13 mouse cellular contexts compared by ENCODE assay signal in genomic region chr2:170767243-170767642, GRCm38 (mm10). TPM values are rescaled to one million over a fixed set of nuclear protein-coding genes. Genes with fewer than 3 reads are reported as not detected.
DNase-seq lines count a peak whose midpoint lies in the region; ATAC-seq lines count a peak whose summit lies in the region.
"Had no signal": no experiment of that assay in that cellular context is flagged by ENCODE, and none has a peak within 500 bp of the region (broad histone marks: within the 10 kb centered on the region; RNA-seq: fewer than 3 reads in every experiment).

No protein-coding gene starts in this region.

- H3K36me3 ChIP-seq in neural tube, embryonic 15.5 days = no peaks in the 10 kb centered on the region

- 0 out of 2 replicates have a peak, but pooled peaks have one; percentile 37 for ATAC-seq in neural tube, embryonic 15.5 days (ENCODE audit: low FRiP score)
- ATAC-seq in megakaryocyte progenitor cell, adult 5-6 weeks (replicated peaks; ENCODE audit: poor library complexity) = no peak

- no peaks in the 10 kb centered on the region for H3K27me3 ChIP-seq in neural tube, embryonic 15.5 days (replicated peaks)
- H3K27me3 ChIP-seq: CH12.LX had no signal

- no peak overlapping the region for H3K4me3 ChIP-seq in neural tube, embryonic 15.5 days (replicated peaks)

- WGBS in neural tube, embryonic 15.5 days = 23% methylated on average over 8 of the region's 8 CpGs

- H3K9me3 ChIP-seq in neural tube, embryonic 15.5 days (replicated peaks) = no peaks in the 10 kb centered on the region

- peak overlapping the region; percentile 30 for H3K27ac ChIP-seq in neural tube, embryonic 15.5 days (replicated peaks)

- peak; percentile 34 to 73 for DNase-seq in layer of hippocampus, adult 18-20 months (ENCODE audit: low spot score in 2 of 2)
- no peak for DNase-seq in layer of hippocampus, postnatal 10 days (ENCODE audit: low spot score in 2 of 2)
- peak; percentile 39 to 50 for DNase-seq in frontal cortex, postnatal 14 days (ENCODE audit: low spot score in 2 of 2)
- DNase-seq in left cerebral cortex, adult 9 months (ENCODE audit: low spot score in 2 of 2) = peak; percentile 78 to 80
- DNase-seq in ovary, postnatal 14 days (ENCODE audit: low spot score) = no peak
- no peak for DNase-seq in urinary bladder, postnatal 36 days (ENCODE audit: low spot score in 2 of 2)
- DNase-seq: cerebellum, postnatal 25 days; heart, postnatal 10 days; kidney, adult 18-20 months; lung, embryonic 14.5 days had no signal

- H3K4me2 ChIP-seq in neural tube, embryonic 15.5 days = no peak overlapping the region
- H3K4me2 ChIP-seq: lung, embryonic 14.5 days had no signal

- no peak overlapping the region for H3K9ac ChIP-seq in neural tube, embryonic 15.5 days (replicated peaks)
- H3K9ac ChIP-seq: lung, embryonic 14.5 days had no signal

- H3K4me1 ChIP-seq in neural tube, embryonic 15.5 days = peaks cover 34% of the 10 kb centered on the region

RNA-seq across cellular contexts. Expression of gene Dok5, which starts 35.6 kb away (rescaled TPM):
- total RNA-seq in layer of hippocampus, adult 18-20 months (2021) = 10 to 100 TPM; 13.2 to 15.4 TPM
- total RNA-seq in layer of hippocampus, postnatal 10 days (2021) = 10 to 100 TPM; 23.5 to 25.1 TPM
- 57.2 and 70.9 TPM in 2 replicates for polyA plus RNA-seq in neural tube, embryonic 15.5 days (2015; fragmentation: Nextera tagmentation; extraction: Ambion mirVana)
- total RNA-seq in megakaryocyte progenitor cell, adult 5-6 weeks (2015) = 0.25 TPM in 1 of 2 replicates, not detected in the other
- not detected in 2 replicates for total RNA-seq in megakaryocyte progenitor cell, adult 5-6 weeks (2017)
- total RNA-seq: CH12.LX had no signal

Comparison
In these comparisons a context has a peak if more than half of its experiments do, and no peak if none do; other contexts are left out.
1. DNase-seq: peak in layer of hippocampus, adult 18-20 months (2 of 2), frontal cortex, postnatal 14 days (2 of 2) and left cerebral cortex, adult 9 months (2 of 2); none in layer of hippocampus, postnatal 10 days (0 of 2), ovary, postnatal 14 days (single experiment) and urinary bladder, postnatal 36 days (0 of 2).
2. RNA of gene Dok5, which starts 35.6 kb away (total RNA-seq): 23.5 to 25.1 TPM in layer of hippocampus, postnatal 10 days and 13.2 to 15.4 TPM in layer of hippocampus, adult 18-20 months; 0.25 TPM in megakaryocyte progenitor cell, adult 5-6 weeks; every median in the first group is over 10 times any median in the second.